Mouse (Mus musculus) bone marrow, adult 2 months (tissue): ENCODE results near the gene Pls1.

ENCODE experiments used
- CTCF ChIP-seq: fragments of 200-500 bp; IDR thresholded peaks from 2 replicates; pipeline ENCODE4 v1.5.1; 2011; ENCODE audit warnings: low read length, control low read depth; ENCODE audit not compliant: control insufficient read depth, insufficient read depth
- POLR2A ChIP-seq: fragments of 200-500 bp; IDR thresholded peaks from 2 replicates; pipeline ENCODE4 v1.6.1; 2011; ENCODE audit warnings: low read depth, mild to moderate bottlenecking, control low read depth, low read length, borderline replicate concordance; ENCODE audit not compliant: control insufficient read depth

- TF ChIP-seq CTCF (no peak), POLR2A (no peak)
These were observed 9.8 kb upstream of the Pls1 start for GRCm38 (mm10) chr9:95854891-95855290.
